Mouse (Mus musculus): ENCODE measurements at regions not wholly inside any gene's neighbourhood (a gene's known extent, or its start where the extent isn't known, plus 50 kb on each side); places are given as distances from the start of the nearest gene placed in this dataset.

DNA sequence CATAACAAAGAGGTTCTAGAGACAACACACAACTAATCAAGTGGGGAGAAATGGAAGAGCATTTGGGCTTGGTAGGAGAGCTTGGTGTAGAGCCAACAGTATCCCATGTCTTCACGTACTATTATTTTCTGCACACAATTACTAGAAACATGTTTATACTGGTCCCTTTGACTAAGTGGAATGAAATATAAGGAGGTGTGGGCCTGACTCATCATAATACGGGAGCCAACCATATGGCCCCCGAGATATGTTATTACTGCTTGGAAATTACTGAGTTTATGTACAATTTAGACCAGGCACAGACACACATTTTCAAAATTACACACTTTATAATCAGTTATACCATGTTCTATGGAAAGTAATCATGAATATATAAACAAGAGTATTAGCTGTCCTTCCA lies 92.7 kb upstream of the Sash1 start:
- DNase-seq = no peak

DNA sequence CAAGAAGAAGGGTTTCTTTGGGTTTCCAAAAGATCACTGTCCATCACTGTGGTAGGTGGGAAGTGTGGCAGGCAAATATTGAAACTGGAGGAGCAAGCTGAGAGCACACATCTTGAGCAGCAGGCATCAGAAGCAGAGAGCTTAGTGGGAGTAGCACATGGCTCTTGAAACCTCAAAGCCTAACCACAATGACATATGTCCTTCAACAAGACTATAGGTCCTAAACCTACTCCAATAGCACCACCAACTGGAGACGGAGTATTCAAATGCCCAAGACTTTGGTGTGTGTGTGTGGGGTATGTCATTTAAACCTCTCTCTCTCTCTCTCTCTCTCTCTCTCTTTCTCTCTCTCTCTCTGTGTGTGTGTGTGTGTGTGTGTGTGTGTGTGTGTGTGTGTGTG lies 88.1 kb upstream of the Sash1 start:
- peak; percentile 57 for DNase-seq

DNA sequence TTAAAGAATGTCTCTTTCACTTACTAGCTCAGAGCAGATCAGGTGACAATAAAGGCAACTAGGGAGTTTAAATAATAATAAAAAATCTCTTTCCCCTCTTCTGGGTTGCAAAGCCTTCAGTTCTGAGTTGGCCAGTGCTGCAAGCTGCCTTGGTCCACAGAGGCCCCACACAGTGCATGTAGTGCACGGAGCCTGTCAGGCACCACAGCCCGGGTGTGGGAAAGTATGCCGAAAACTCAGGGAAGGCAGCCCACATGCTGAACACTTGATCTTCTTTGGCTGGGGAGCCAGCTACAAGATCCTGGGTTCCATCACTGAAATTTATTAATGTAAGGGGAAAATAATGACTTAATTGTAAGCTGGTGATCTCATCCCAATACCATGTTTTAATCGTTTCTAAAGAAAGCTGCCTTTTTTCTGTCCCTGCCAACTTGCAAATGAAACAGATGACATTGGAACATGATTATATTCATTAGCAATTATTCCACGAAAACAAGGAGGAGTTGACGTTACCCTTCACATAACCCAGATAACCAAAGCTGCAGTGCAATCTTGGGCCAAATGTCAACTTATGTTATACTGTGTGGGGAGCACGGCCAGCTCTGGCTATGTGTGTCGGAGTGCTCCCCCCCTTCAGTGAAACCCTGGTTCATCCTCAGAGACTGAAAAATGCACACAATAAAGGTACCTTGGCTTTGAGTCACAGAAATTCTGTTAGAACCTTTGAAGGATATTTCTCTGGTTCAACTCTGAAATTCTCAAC lies 87.1 kb upstream of the Sash1 start:
- DNase-seq = no peak

DNA sequence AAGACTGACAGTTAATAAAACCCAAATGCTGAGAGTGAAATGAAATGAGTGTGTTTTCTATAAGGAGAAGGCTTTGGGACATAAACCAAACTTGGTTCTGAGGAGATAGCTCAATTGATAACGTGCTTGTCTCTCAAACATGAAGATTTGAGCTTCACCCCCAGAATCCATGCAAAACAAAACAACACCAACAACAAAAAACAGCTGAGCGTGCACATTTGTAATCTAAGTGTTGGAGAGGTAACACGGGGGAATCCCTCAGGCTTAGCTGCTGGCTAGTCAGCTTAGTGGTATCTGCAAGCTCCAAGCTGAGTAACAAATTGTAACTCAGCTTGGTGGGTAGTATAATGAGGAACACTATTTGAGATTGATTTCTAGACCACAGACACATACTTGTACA lies 84.9 kb upstream of the Sash1 start:
- DNase-seq = no peak

DNA sequence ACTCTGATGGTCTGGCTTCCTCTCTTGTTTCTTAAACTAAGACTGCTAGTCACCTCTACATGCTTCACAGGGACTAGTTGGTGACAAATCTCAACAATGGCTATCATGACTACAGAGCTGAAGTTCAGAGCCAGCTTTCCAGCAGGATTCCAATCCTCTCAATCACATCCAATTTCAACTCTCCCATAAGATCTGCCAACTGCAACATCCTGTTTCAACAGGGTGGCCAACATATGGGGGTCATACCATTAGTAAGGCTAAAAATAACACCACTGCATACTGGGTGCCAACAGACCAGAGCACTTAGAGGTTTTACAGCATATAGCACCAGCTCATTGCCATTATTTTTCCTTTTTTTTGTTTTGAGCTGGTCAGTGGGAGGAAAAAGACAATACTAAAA lies 83.7 kb upstream of the Sash1 start:
- no peak for DNase-seq

DNA sequence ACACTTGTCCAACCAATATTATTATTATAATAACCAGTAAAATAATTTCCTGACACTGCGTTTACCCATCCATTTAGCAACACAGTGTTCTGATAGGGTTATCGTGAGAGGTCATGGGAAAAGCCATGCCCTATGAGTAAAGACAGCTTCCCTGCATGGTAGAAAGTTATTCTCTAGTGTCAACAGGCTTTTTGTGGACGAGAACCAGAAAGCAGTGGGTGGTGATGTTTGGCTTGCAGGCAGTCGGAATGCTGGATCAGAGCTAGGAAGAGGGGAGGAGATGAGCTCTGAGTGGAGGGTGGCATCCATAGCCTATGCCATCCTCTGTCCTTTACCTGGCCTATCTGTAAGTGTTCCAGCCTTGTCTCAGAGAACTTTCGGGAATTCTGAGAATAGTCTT lies 83.1 kb upstream of the Sash1 start:
- no peak for DNase-seq

DNA sequence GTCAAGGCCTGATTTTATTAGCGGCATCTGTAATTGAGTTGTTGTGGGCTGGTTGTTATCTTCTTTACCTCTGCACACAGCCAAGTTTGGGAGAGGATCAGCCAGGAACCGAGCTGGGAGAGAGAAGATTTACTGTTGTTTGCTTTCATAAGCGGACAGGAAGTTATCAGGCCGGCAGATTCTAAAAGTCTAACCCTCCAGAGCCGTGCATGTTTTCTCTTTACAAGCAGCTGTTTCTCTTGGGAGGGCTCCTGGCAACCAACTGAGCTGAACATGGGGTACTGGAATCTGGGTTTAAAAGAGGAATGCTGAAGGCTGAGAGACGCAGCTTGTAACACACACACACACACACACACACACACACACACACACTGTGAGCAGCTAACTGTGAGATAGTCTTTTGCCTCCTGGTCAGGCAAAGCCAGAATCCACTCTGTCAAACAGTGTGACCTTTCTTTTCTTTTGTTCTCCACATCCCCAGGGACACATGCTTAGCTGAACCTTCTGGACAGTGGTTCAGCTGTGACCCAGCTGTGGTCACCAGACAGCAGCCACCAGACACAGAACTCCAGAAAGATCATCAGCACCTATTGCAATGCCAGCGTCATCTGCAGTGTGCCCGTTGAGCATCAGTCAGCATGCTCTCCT lies 82.5 kb upstream of the Sash1 start:
- DNase-seq = peak; percentile 71

DNA sequence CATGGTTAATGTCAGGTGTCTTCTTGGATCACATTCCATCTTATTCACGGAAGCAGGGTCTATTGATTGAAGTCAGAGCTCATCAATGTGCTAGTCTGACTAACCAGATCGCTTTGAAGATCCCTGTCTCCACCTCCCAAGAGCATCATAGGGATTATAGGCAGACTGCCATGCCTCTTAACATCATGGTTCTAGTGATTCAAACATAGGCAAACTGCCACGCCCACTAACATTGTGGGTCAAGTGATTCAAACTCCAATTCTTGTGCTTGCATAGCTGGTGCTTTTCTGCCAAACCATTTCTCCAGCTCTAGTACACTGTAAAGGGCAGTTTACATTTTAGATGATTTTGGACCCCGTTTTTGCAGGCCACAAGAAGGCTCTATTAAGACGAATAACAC lies 77.1 kb upstream of the Sash1 start:
- no peak for DNase-seq

DNA sequence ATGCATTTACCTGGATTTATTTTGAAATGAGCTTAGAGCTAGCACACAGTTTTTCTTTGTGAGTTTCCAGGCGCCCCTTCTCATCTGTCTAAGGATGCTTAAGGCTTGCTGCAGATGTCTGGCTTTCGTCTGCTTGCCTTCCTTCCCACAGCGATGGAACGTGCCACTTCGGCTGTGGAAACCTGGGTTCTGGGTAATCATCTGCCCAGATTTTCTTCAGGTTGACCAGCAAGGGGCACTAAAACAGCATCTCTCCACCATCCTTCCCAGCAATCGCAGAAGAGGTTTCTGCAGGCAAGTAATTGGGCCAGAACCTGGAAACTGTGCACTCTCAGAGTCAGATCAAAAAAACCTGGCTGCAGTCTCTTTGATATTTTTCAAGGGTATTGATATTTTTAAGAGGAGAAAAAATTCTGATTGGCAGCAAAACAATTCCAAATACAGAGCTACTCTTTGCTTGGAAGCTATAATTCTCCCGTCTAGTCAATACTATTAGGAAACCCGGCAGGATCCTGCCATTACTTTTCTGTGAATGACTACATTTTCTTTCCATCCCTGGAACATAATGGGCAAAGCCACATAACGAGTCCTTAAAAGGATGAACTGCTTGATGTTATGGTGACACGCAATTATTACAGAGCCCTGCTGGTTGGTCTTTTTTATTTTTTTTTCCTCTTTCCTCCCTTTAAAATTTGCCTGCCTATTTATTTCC lies 75.2 kb upstream of the Sash1 start:
- no peak for DNase-seq

DNA sequence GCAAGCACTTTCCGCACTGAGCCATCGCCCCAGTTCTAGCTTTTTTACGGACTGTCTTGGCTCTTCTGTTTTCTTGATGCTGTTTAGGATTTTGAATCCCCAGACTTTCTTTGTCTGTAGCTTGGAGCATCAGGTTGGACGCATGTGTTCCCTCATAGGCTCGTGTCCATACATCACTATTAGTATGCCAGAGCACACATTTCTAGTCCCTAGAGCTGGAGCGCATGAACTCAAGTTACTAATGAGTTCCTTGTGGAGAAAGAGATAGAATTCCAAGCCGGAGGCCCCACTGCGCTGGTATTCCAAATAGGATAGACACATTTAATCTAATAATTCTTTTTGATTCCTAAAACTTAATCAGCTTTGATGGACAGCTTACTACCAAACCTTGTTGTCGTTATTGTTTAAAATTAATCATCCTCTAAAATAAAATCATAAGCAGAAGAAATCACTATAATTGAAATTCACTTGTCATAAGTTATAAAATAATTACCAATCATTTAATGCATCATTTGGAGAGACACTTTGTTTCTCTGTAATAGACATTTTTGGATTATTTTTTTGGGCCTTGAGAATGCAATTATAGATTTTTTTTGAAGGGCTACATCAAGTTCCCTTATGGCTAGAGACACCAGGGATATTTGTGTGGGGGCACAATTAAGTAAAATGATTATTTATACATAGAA lies 74.5 kb upstream of the Sash1 start:
- no peak for DNase-seq

DNA sequence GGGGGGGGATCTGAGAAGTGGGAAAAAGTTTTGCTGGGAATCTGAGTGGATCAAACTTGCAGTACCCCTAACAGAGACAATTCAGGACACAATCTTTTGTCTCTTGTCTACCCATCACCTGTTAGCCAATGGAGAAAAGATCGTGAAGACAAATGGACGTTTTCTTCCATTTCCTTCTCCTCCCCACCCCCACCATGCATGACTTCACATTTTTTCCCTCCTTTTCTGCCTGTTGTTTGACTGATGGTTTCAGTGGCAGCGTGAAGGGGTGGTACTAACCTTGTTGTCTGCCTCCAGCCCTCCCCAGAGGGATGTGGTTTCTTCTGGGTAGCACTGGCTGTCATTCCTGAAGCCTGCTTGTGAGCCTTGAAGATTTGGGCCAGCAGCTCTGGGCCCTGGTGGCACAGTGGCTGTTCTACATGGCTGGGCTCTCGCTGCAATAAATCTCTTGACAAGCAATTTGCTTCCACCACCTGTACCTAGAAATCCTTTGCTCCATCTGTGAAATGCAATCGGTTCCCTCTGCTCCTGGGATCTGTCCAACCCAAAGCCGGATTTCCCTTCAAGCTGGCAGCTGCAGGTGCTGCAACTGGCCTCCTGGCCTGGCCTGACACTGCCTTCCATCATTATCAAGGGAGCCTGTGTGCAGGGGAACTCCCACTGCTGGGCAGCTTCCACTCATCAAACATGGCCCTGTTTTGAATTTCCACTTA lies 69.8 kb upstream of the Sash1 start:
- DNase-seq = no peak

DNA sequence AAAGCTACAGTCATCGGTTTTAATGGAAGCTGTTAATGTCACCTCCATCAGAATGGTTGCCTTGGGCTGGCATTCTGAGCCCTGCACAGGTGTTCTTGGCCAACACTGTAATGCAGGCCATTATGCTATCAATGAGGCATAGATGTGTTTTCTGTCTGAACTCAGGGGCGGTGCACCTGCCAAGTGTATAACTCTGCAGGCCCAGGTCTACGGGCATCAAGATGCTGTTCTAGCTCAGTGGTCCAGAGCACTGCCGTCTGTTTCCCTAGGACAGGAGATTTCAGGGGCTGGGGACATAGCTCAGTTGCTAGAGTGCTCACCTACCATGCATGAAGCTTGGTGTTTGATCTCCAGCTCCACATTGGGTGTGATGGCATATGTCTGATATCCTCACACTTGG lies 68.1 kb upstream of the Sash1 start:
- DNase-seq = no peak

DNA sequence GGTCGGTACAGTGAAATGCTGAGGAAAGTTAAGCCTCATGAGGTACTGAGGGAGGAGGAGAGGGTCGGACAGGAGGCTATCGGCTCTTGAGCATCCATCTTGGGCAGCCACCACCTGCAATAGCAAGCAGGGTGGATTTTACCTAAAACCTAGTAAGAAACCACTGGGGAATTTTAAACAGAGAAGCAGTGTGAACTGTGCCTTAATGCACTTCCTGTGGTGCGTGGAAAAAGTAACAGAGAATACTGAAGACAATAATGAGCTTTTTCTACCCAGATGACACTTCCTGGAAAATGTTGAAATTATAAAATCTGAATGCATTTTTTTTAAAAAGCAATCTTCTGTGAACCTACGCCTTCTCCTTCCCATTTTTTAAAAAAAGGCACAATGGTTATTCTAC lies 67.1 kb upstream of the Sash1 start:
- no peak for DNase-seq

DNA sequence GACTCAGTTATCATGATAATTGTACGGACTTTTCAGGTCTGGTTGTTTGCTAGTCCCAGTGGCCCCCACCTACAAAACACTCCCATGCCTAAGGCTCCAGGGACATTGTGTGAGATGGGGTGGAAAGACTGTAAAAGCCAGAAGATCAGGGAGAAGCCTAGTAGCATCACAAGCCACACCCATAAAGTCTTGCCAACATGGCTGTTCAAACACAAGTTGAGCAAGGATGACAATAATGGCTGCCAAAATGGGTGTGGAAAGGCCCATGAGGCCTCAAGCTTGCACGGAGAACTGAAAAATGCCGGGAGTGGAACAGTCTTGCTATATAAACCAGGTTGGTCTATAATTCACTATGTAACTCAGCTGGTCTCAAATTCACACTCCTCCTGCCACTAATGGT lies 66.1 kb upstream of the Sash1 start:
- DNase-seq = no peak

DNA sequence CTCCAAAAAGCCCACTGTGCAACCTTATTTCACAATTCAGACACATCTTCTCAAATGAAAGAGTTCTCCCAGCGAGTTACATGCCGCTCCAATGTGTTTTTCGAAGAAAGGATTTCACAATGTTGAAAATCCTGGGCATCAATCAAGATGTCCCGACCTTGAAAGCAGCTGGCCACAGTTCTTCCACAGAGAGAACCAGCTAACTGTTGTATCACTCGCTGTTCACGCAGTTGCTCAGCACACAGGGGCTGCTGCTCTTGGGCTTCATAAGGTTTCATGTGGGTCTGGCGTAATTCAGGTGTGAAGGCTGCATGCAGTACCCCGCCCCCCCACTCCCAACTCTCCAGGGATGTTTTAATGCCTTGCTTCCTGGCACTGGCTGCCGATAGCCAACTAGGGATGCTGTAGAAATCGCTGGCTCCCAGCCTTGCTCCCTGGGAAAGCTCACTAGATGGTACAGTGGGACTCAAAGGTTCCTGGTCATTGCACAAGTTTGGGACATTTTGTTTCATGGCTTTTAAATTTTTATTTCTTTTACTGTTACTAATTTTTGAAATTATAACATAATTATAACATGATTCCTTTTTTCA lies 65.5 kb upstream of the Sash1 start:
- DNase-seq = peak; percentile 21

DNA sequence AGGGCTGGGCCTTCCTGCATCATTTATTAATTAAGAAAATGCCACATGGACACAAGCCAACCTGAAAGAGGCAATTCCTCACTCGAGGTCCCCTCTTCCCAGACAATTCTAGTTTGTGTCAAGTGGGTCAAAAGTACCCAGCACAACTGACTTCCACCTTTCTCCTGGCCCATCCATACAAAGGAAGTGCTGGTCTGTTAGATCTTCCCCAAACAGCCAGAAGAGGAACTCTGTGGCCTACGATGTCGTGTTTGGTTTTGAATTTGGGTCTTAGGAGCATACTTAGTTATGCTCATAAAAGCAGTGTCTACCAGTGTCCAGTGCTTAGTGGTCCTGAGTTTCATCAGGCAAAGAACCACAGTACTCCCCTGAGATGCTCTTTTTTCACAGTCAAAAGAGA lies 62.4 kb upstream of the Sash1 start:
- DNase-seq = no peak

DNA sequence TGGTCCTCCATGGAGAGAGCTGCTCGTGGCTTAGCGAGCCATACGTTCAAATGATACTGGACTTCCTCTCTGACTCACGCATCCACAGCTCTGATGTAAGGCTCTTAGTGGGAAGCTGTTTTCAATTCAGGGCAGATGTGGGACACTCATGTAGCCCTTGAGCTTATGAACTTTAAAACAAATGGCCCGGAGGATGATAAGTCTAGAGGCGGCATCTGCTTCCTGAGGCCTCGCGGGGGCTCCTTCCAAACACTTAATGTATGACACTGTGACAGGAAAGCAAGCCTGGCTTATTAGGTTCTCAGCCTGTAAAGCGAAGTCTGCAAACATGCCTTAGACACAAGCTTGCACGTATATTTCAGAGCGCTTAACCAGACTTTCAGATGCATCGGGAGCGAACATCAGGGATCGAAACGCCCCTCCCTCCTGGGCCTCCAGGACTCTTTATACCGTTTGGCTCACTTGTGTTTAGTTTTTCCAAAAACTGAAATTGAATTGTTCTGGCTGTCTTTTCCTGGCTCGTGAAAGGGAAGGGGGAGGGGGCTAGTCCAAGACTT lies 59.4 kb upstream of the Sash1 start:
- DNase-seq = no peak

DNA sequence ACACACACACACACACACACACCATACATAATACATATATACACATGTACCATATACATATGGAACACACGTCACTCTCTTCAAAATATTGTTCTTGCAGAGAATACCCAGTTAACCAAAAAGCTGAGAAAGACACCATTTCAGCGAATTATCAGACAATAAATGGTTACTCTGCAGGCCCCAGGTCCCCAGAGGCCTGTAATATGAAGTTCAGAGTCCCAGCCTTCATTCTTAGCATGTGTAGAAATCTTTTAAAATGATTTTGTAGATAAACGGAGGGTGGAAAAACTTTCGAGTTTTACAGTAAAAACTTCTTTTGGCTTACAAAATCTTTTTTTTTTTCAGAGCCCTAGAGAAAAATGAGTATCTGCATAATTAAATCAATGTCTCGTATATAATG lies 58.7 kb upstream of the Sash1 start:
- no peak for DNase-seq

DNA sequence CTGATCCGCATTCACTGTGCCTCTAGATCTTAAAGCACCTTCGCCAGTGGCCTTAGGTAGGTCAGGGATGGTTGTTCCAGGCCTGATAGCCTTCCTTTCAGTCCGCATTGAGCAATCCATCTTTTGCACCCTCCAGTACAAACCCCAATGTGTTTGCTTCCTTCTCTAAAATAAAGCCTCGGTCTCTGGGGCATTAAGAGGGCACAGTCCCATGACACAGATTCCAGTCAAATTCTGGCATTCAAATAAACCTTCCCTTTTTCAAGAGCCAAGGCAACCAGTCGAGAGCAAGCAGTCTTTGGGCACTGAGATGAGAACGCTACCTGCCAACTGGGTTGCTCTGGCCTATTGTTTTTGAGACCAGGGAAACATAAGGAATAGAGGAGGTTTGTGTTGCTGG lies 57.8 kb upstream of the Sash1 start:
- DNase-seq = no peak

DNA sequence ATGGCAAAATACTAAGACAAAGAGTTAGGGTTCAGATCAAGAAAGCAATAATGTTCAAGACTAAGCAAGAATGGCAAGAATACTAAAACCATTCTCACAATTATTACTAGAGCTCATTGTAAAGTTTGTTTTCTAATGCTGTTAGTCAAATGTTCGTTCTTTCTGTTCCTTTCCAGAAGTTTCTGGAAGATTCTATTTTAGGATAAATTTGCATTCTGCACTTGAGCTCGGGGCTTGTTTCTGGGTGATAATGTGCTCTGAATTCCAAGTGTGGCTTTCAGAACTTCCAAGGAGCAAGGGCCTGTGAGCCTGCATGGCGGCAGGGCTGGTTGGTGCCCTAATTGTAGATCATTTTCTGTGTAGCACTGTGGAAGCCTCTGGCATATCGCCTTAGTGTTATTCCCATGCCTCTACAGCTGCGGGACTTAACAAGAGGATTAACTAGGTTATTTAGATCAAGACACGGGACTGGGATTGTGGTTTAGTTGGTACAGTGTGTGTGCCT lies 57.1 kb upstream of the Sash1 start:
- DNase-seq = no peak

DNA sequence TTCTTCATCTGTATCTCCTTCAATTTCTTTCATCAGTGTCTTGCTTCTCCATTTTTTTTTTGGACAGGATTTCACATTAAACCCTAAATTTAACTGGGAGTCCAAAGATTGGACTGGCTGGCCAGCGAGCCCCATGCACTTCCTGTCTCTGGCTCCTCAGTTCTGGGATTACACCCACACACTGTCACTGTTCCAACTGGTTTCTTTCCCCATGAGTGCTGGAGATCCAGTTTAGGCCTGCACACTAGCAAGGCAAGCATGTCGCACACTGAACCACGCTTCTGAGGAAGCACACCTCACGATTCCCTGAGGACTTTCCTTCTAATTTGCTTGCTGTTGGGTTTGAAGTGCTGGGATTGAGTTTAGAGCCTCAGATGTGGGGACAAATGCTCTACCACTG lies 50.5 kb upstream of the Sash1 start:
- DNase-seq = peak; percentile 22

Data from lung, postnatal 10 days (tissue).